Mouse (Mus musculus) 3134 (cell line): ENCODE results near the gene Trpc7.
A peak's percentile ranks its signal among the peaks of the same experiment; 100 is the strongest.

Source experiments
- DNase-seq: peaks from one replicate; pipeline ENCODE4 v3.0.0-alpha.2; 2011; ENCODE audit warnings: low spot score; ENCODE audit not compliant: insufficient read length; ENCODE audit errors: extremely low read depth

Gene Trpc7

DNA sequence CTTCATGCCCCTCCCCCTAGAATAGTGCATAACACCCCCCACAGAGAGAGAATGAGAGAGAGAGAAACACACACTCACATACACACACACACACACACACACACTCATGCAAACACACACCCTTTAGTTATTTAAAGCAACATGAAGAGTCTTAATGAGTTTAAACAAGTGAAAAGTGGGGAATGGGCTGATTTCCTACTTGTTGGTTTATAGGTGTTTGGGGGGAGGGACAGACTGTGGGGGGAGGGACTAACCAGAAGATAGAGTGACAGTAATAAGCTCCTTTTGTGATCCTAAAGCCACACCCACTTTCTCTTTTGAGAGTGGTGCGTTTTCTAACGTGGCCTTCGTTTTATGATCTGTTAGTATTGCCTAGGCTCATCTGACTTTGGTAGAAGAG is at the start of gene Trpc7:
TSS of gene Trpc7 (minus strand) at position 101 of the 400 bp plus-strand sequence.
- DNase-seq: no peak

DNA sequence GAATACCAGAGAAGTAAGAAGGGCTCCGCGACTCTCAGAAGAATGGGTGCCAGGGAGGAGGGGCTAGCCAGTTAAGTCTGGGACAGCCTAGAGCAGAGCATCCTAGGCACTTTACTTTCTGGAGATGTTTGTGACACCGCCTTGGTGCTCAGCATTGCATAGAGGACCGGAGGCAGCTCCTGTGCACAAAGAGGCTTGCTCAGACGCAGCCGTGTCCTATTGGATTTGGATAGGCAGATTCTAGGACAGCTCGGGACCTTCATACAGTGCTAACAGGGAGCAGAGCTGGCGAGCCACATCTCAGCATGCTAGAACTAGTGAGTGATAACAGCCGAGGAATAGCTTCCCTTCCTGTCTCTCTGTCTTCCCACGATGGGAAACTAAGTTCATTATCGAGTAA is 43.5 kb upstream of the Trpc7 start:
- no peak for DNase-seq

DNA sequence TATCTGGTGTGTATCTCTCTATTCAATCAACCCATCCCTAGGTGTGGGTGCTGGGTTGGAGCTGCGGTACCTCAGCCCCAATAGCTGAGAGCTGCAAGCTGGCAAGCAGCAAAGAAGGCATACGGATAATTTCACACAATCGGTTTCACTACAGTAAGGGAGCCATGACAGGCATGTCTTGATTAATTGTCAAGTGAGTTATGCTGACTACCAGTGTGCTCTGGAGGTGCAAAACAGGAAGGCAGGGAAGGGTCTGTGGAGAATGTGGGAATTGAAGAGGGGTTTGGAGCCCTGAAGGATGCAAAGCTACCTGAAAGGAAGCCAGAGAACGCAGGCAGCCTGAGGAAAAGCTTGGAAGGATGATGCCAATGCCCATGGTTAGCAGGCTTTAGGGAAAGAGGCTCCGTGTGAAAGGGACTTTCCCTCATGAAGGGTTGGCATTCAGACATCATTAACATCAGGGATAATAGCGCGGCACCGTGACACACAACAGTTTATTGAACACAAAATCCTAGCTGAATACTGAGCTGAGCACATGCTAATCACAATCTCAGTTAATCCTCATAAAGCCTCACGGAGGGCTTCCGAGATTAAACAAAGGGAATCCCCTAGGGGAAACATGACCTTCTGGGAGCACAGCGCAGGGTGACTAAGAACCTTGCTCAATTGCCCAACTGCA is 38.2 kb upstream of the Trpc7 start:
- DNase-seq: no peak

DNA sequence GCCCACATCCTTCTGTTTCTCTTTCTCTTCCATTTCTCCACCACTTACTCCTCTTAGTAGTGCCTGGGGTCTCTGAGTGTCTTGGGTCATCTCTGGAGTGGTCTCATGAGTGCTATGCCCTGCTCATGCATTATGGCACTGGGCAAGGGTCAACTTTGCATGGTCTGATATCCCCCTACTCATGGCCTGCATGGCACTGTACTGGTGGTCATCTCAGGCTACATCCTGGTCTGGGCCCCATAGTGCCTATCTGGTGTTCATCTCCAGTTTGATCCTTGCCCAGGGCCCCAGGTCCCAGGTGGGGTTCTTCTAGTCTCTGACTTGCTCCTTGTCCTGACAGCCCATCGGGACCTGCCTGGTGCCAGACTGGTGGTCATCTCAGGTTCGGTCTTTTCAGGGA is 34.6 kb upstream of the Trpc7 start:
- DNase-seq: no peak

DNA sequence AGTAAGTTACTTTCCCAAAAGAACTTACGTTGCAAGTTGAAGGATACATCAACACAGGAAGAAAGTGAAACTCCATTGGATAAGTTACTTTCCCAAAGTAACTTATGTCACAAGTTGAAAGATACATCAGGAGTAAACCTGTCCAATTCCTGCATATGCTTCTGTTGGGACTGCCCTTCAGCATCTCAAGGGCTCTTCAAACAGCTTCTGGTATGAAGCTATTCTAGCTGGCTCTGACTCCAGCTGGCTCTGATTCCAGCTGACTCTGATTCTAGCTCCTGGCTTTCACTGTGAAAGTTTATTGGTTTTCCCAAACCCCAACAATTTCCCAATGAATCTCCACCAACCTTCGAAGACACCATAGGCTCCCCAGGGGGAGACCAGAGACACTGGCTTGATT is 27.2 kb upstream of the Trpc7 start:
- DNase-seq: no peak

DNA sequence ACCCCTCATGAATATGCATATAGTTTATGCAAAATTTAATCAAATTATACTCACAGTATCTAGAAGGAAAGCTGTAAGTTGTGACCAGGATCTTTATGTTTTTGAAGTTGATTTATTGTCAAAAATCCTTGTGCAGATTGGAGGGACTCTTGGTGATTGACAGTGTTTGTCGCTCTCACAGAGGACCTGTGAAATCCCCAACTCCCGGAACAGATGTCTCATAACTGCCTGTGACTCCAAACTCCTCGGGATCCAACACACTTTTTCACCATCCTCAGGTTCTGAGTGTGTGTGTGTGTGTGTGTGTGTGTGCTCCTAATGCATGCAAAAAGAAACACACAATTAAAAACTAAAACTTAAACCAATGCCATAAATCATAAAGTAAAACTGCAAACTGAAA is 25.5 kb upstream of the Trpc7 start:
- no peak for DNase-seq

DNA sequence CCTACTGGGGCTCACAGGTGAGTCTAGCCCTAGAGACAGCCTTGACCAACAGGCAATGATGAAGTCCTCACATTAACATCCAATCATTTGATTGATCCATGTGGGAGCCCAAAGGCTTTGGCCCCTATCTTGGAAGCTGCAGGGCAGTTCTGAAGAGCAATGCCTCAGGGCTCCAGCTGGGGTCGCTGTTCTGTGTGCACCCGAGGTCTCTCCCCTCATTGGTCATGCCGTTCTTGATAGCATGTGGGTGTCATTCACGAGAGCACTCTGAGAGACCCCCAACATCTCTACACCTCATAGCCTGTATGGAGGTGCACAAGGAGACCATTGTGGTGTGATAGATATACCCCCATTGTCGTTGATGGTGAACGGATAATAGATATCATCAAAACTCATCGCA is 18.9 kb upstream of the Trpc7 start:
- DNase-seq: no peak

DNA sequence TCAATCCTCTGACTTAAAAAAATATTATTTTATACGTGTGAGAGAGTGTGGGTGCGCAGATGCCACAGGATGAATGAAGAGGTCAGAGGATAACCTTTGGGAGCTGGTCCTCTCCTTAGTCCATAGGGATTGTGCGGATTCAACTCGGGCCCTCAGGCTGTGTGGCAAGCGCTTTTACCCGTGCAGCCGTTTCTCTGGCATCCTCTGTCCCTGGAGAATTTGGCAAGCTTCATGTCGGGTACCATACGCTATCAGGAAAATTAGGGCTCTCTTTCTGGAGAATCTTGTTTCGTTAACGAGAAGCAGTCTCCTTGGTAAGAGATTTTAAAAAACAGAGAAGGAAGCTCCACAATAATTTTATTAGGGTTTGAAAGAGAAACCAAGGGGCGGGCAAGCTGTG is 15.3 kb upstream of the Trpc7 start:
- DNase-seq: no peak

DNA sequence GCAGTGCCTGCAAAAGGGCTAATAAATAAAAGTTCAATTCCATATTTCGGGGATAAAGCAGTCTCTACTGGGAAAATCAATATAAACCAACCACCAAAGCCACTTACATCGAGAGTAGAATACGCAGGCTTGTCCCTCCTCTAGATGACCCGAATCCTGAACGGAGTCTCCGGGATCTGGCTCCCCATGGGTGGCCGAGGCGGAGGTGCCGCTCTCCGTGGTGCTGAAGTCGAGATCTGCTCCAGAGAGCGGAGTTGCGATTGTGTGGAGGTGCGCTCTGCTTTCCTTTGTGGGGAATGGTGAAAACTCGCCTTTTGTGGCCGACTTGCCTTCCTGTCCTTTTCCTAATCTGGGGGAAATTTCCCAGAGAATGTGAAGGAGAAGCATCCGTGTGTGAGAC is 407 bp downstream of the Trpc7 start:
- peak; percentile 9 for DNase-seq

DNA sequence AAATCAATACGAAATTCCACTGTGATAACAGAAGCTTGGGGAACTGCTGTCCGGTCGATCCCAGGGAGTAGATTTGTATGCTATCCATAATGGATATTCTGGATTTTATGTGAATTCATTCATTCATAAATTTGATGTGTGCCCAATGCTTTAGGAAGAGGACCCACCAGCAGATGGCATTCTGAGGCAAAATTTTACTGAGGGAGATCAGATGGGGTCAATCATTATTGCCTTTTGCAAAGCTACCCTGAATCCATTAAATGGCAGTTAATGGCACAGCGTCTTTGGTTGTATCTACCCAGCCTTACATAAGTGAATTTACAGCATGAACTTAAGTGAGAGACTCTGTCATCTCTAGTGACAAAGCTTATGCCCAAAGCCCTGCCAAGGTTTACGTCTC is 1.2 kb downstream of the Trpc7 start:
- no peak for DNase-seq

DNA sequence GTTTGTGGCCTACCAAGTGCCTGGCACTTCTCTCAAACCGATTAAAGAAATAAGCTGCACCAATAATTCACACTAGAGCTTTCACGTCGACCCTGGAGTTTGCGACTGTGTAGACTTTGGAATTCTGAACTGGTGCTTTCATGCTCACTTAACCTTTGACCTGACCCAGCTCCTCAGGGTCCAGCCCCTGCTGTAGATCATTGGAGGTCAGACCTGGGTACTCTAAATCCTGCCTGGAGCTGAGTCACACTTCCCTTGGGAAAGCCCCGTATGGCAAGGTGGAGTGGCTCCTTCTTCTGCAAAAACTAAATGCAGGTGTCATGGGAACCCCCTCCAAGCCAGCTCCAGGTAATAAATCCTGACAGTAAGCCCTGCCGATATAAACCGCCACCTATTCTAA is 5.9 kb downstream of the Trpc7 start:
- no peak for DNase-seq

DNA sequence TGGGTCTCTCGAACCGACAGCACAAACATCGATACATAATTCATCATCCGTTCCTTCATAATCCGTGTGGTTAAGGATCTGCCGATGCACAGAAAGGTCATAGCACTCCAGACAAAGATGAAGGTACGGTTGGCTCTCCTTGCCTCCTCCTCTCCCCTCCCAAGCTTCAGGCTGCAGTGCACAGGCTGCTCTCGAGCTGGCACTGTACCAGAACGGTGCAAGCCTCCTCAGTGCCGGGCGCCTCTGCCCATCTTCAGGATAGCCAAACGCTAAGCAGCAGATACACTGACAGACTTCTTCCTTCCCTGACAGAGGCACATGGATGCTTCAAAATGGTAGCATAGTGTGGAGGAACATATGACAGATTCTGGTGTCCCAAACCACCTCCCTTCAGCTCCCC is 12.9 kb downstream of the Trpc7 start:
- no peak for DNase-seq

DNA sequence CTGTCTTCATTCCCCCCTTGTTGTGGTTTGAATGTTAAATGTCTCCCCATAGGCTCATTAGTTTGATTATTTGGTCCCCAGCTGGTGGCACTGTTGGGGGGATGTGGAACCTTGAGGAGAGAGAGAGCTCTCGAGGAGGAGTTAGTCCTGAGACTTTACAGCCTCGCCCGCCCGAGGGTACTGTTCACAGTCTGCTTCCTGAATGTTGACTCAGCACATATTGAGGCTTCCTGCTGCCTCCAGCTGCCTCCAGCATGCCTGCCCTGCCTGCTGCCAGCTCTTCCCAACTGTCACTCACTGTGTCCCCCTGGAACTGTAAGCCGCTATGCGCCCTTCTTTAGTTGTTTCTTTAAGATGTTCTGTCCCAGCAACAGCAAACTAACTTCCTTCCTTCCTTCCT is 31.2 kb downstream of the Trpc7 start:
- no peak for DNase-seq

DNA sequence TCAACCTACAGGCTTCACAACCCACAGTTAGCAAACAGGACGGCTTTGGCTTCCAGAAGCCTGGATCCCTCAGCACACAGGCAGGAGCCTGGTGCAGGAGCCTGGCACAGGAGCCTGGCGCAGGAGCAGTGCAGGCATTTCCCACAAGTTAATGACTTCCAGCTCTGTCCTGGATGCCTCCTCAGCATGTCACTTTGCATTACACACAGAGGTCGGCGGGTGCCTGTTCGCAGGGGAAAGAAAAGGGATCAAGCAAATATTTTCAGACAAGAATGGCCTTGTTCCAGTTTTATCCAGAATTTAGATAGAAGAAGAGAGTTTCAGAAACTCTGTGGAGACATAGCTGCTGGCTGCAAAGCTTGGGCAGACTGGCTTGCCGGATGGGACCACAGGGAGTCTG is 33.8 kb downstream of the Trpc7 start:
- no peak for DNase-seq

DNA sequence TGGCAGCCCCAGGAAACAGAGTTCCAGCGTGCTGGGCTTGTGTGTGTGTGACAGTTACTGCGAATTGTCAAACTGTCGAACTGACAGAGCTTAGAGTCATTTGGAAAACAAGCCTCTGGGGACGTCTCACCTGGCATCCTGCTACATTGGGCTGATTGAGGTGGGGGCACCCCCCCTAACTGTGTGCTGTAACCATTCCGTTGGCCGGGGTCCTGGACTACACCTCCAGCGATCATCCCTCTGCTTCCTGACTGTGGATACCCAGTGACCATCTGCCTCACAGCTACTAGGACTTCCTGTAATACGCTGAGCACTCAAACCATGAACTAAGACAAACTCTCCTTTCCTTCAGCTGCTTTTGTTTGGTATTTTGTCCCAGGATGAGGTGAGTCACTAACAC is 41.3 kb downstream of the Trpc7 start:
- DNase-seq: no peak

DNA sequence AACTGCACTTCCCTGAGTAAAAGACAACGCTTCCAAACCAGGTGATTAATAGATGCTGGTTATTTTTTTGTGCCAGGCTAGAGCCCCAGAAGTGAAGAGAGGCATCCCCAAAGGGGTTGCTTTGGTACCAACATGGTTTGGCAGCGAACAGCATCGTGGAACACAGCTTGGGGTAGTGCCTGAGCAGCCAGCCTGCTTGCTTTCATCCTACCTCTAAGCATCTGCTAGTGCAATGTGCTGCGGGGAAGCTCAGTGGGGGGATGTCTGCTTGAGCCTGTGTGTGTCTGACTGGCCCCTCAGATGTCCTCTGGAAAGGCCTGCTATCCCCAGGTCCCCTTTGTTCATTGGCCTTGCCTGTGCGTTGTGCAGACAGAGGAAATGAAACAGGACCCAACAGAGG is 42.4 kb downstream of the Trpc7 start:
- no peak for DNase-seq

DNA sequence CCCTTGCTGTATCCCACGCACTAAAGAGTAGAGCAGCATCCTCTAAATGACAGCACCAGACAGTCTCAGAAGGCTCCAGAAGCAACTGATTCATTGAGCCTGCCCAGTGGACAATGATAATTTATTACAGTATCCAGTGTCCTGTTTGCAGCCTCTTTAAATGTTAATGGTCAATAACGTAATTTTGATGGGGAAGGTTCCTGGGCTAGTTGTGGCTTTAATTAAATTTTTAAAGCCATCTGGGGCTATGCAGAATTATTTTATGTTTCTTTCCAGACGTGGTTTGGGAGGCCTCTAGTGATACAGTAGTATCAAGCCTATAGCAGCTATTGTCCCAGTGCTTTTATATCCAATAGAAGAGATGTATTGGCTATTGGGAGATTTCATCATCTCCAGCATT is 49.9 kb downstream of the Trpc7 start:
- DNase-seq: no peak

DNA sequence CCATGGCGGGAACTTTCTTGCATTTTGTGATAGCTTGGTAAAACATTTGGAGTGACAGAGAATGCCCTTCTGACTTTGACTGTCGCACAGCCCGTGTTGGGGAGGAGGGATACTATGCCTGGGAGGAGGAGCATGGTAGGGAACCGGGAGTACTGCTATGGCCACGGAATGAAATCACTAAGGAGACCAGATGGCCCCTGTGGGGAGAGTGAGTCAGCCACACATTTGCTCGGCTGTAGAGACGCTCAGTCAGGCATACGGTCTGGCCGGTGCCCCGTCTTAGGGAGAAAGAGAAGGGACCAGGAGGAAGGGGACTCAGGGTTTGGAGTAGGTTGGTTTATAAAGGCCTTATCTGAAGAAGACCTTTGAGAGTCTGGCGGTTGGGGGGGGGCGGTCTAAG is 80.3 kb downstream of the Trpc7 start:
- DNase-seq: no peak

DNA sequence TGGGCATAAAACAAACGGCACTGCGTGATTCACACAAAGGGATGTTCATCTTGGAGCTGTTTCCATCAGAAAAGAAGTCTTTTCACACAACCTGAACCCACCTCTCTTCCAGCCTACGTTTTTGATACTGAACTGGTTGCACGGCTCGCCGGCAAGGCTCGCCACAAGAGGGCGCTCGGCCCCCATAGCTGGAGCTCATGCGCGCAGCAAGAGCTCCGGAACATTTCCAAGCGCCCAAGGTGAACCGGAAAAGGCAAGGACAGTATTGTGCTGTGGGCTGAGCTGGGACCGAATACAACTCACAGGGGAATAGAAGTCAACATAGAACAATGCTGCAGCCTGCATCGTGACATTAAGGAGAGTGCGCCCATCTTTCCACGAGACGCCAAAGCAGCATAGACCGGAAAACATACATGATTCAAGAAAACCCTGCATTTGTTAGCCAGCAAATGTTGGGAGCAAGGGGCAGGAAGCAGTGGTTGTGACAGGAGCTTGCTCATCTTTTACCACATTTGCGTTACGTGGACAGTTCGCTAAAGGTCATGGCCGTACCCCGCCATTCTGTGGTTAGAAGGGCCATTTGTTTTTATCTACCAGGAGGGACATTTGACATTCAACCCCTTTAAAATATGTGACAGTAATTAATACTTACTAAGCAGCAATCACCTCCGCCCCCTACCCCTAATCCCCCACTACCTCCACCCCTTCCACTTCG is 88.9 kb downstream of the Trpc7 start:
- DNase-seq: peak; percentile 74

DNA sequence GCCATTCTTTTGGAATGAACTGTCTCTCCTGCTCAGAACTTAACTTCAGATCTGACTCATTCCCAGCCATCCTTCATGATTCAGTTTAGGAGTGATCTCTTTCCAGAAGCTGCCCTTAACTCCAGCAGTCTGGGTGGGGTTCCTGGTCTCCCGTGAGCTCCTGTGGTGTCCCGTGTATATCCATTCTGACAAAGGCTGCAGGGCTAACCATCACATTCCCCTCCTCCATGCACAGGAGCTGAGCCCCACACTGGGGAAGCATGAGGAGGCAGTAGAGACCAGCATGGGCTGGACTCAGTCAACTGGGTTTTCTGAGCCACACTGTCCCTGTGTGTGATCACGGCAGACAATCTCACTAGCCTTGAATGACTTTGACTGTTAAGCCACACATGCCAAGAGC is 90.7 kb downstream of the Trpc7 start:
- DNase-seq: no peak

DNA sequence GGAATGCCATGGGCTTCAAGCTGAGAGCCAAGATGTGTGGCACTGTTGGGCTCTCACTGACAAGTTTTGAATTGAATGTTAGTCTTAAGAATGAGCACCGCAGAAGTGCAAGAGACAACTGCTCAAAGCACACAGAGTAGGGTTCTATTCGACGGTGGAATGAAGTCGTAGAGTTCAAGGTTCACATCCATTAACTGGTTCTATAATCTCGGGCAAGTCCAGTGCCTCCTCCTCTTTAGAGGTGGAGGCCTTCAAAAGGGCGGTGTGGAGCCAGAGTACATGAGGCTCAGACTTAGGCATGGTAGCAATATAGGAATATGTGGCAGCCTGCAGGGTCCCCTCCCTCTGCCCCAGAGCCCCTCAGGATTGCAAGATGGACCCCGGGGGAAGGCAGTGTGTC is 98.3 kb downstream of the Trpc7 start:
- DNase-seq: no peak

DNA sequence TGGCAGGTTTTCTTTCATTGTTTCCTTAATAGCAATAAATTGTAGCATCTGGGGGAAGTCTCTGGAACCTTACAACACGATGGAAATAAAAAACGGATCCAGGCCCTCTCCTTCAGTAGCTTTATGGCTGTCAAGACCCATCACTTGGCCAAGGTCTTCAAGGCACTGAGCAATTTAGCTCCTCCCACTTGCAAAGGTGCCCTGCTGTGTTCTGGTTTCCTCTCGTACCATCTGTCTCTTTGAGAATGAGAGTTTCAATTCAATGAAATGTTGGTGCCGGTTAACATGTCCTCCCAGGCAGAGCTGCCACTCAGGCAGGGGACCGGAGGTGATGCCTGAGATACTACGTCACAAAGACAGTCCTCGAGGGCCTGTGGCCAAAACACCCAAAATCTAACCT is 100.3 kb downstream of the Trpc7 start:
- DNase-seq: no peak

DNA sequence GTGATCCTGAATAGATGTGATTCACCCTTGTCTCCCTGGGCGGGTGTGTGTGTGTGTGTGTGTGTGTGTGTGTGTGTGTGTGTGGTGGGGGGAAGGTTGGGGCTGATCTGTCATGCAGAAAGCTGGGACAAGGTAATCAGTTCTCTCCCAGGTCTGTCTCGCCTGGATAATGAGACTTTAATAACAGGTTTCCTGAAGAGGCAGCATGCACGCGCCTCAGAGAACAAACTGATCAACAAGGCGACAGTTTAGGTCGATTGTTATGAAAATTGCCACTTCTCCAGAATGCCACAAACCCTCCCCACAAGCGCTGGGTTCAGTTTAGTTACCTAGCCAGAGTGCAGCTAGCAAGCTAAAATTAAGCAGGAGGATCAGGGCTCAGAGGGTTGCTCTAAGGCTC is 101.4 kb downstream of the Trpc7 start:
- DNase-seq: no peak
